Mouse (Mus musculus) myocyte (in vitro differentiated cells): ENCODE data around the gene Tm7sf3. TPM values are rescaled to one million over a fixed set of nuclear protein-coding genes. Genes with fewer than 3 reads are reported as not detected.
A peak's percentile ranks its signal among the peaks of the same experiment; 100 is the strongest.

ENCODE experiments used
- H3K27me3 ChIP-seq: one replicate; pipeline ENCODE4 v1.6.1; 2011; ENCODE audit not compliant: control insufficient read depth, insufficient read depth, insufficient read length
- H3K36me3 ChIP-seq: one replicate; pipeline ENCODE4 v1.6.1; 2011; ENCODE audit not compliant: control insufficient read depth, insufficient read depth
- H3K4me2 ChIP-seq: one replicate; pipeline ENCODE4 v1.6.1; 2011; ENCODE audit warnings: low read depth, control low read depth
- H3K4me3 ChIP-seq: one replicate; pipeline ENCODE4 v1.5.1; 2011; ENCODE audit warnings: mild to moderate bottlenecking, control low read depth, moderate library complexity
- H3K79me2 ChIP-seq: one replicate; pipeline ENCODE4 v1.6.1; 2011; ENCODE audit not compliant: control insufficient read depth, insufficient read depth
- H3ac ChIP-seq: one replicate; pipeline ENCODE4 v1.6.1; 2011; ENCODE audit not compliant: control insufficient read depth, insufficient read length
- CEBPB ChIP-seq: IDR thresholded peaks from 2 replicates; pipeline ENCODE4 v1.6.1; 2011; ENCODE audit warnings: mild to moderate bottlenecking, moderate library complexity; ENCODE audit not compliant: poor library complexity, insufficient read depth, severe bottlenecking
- E2F4 ChIP-seq: IDR thresholded peaks from one replicate; pipeline ENCODE4 v1.6.1; 2011; ENCODE audit warnings: mild to moderate bottlenecking, control low read depth, moderate library complexity; ENCODE audit not compliant: insufficient read depth
- MAX ChIP-seq: IDR thresholded peaks from one replicate; pipeline ENCODE4 v1.6.1; 2011; ENCODE audit warnings: low read depth, mild to moderate bottlenecking, control low read depth
- MYOD1 ChIP-seq, 3 experiments: IDR thresholded peaks; one replicate each; pipeline ENCODE4 v1.6.1; 2011; ENCODE audit warnings: control low read depth in 2 of 3, low read depth in 2 of 3, mild to moderate bottlenecking in 2 of 3, moderate library complexity in 1 of 3; ENCODE audit not compliant: insufficient read length in 2 of 3, control insufficient read depth in 1 of 3
- MYOG ChIP-seq, 3 experiments: IDR thresholded peaks; one replicate each; pipeline ENCODE4 v1.6.1; 2011; ENCODE audit warnings: control low read depth in 2 of 3, low read depth in 2 of 3, mild to moderate bottlenecking in 2 of 3; ENCODE audit not compliant: insufficient read length in 2 of 3, control insufficient read depth in 1 of 3, insufficient read depth in 1 of 3
- POLR2A ChIP-seq: IDR thresholded peaks from one replicate; pipeline ENCODE4 v1.6.1; 2011; ENCODE audit warnings: low read depth, mild to moderate bottlenecking, control low read depth, moderate library complexity; ENCODE audit not compliant: insufficient read length
- POLR2AphosphoS2 ChIP-seq: IDR thresholded peaks from one replicate; pipeline ENCODE4 v1.6.1; 2011; ENCODE audit warnings: low read depth, control low read depth; ENCODE audit not compliant: insufficient read length
- REST ChIP-seq: IDR thresholded peaks from one replicate; pipeline ENCODE4 v1.6.1; 2011; ENCODE audit warnings: mild to moderate bottlenecking, control low read depth, moderate library complexity; ENCODE audit not compliant: insufficient read depth, insufficient read length
- SRF ChIP-seq: IDR thresholded peaks from one replicate; pipeline ENCODE4 v1.6.1; 2011; ENCODE audit warnings: low read depth; ENCODE audit not compliant: control insufficient read depth, insufficient read length
- TCF12 ChIP-seq: IDR thresholded peaks from one replicate; pipeline ENCODE4 v1.6.1; 2011; ENCODE audit warnings: mild to moderate bottlenecking, control low read depth; ENCODE audit not compliant: poor library complexity, insufficient read depth, severe bottlenecking
- TCF3 ChIP-seq: IDR thresholded peaks from one replicate; pipeline ENCODE4 v1.6.1; 2011; ENCODE audit warnings: low read depth, control low read depth; ENCODE audit not compliant: insufficient read length
- USF1 ChIP-seq: IDR thresholded peaks from one replicate; pipeline ENCODE4 v1.6.1; 2011; ENCODE audit warnings: low read depth, mild to moderate bottlenecking, control low read depth, moderate library complexity
- polyA plus RNA-seq: library from polyadenylated mRNA; unstranded; fragments of >200 nt; fragmentation: generic; extraction: Trizol; gene quantifications from one replicate; pipeline ENCODE4 v1.2.1, GENCODE M21; 2012; ENCODE audit warnings: missing spikeins

Gene Tm7sf3
- polyA plus RNA-seq, 1 experiment, result 9.3 TPM

DNA sequence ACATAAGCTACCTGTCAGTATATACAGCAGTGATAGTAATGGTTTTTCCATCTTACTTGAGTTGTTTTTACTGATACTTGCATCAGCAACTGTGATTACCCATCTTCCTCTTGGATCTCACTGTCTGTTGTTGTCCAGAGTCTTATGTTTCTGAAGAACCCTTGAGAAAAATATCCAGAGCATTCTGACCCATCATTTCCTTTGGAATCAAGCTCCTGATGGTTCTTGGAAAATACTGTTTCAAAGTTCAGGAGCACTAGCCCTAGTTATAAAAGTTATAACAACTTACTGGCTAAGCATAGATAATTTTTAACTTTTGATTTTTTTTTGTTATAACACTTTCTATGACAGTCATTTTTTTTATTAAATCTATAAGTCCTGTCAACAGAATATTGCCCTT is 8.8 kb upstream of the Tm7sf3 start:
- Histone ChIP-seq H3K79me2 (peaks cover 16% of the 10 kb centered on the region), H3K4me3 (no peak overlapping the region), H3K27me3 (no peaks in the 10 kb centered on the region), H3K4me2 (no peak overlapping the region), H3K36me3 (peaks cover 25% of the 10 kb centered on the region), H3ac (no peak overlapping the region)
- no peak for TF ChIP-seq REST
- TF ChIP-seq POLR2A, result no peak
- TF ChIP-seq MYOG (IDR thresholded peaks at IDR 0.05; ENCODE audit: control insufficient read depth in 1 of 3, insufficient read depth in 1 of 3, insufficient read length in 2 of 3, low read depth in 2 of 3), result no peak
- no peak for TF ChIP-seq MAX
- no peak for TF ChIP-seq SRF
- no peak for TF ChIP-seq CEBPB
- no peak for TF ChIP-seq E2F4
- no peak for TF ChIP-seq POLR2AphosphoS2
- TF ChIP-seq TCF12, result no peak
- no peak for TF ChIP-seq USF1
- TF ChIP-seq MYOD1 (IDR thresholded peaks at IDR 0.05; ENCODE audit: control insufficient read depth in 1 of 3, insufficient read length in 2 of 3, low read depth in 2 of 3), result no peak
- TF ChIP-seq TCF3, result no peak

- H3ac ChIP-seq, result no peak overlapping the region
- H3K36me3 ChIP-seq, result peaks cover 25% of the 10 kb centered on the region
- no peak overlapping the region for H3K4me2 ChIP-seq
- no peak overlapping the region for H3K4me3 ChIP-seq
- no peaks in the 10 kb centered on the region for H3K27me3 ChIP-seq
- TF ChIP-seq MAX (no peak), MYOG (IDR thresholded peaks at IDR 0.05; ENCODE audit: control insufficient read depth in 1 of 3, insufficient read depth in 1 of 3, insufficient read length in 2 of 3, low read depth in 2 of 3) (no peak), POLR2AphosphoS2 (no peak)
- peaks cover 30% of the 10 kb centered on the region for H3K79me2 ChIP-seq
These were observed 7.4 kb upstream of the Tm7sf3 start for GRCm38 (mm10) chr6:146650013-146650412.

DNA sequence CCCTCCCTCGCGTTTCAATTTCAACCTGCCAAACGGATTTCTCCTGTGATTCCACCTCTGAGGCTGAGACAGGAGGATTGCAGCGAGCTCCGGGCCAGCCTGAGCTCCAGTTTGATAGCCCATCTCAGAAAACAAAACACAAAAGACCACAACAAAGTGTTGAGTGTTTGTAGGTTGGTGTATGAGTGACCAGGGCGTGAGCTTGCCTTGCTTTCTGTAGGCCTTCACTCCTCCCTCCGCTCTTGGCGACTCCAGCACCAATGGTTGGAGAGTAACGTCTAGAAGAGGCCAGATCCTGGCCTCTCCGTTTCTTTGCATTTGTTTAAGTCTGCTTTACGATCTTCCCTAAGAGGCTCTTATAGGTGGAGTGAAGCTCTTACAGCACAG is 553 bp upstream of the Tm7sf3 start:
- no peaks in the 10 kb centered on the region for H3K27me3 ChIP-seq

DNA sequence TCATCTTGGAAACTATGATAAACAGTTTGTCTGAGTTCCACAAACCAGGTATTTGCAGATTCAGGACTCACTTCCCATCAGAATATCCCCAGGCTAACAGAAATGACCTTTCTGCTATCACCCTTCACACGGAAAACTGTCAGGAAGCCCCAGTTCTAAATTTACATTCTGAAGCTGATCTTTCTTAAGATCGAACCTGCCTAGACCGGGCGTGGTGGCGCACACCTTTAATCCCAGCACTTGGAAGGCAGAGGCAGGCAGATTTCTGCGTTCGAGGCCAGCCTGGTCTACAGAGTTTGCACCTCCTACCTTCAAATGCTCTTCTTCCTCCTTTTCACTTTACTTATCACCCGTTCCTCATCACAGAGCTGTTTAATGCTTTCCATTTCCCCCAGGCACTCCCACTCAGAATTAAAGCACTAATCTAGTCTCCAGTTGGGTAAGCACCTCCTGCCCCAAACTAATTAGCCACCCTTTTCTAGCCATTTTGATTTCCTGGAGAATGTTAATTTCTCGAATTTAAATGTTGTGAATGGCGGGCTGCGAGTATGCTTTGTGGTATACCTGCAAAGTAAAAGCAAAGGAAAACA is 908 bp downstream of the Tm7sf3 start:
- TF ChIP-seq E2F4, result no peak
- TF ChIP-seq CEBPB, result no peak
- TF ChIP-seq MAX, result no peak
- TF ChIP-seq TCF12, result no peak
- no peak for TF ChIP-seq POLR2A
- no peak for TF ChIP-seq MYOG (IDR thresholded peaks at IDR 0.05; ENCODE audit: control insufficient read depth in 1 of 3, insufficient read depth in 1 of 3, insufficient read length in 2 of 3, low read depth in 2 of 3)
- no peak for TF ChIP-seq SRF
- TF ChIP-seq MYOD1 (IDR thresholded peaks at IDR 0.05; ENCODE audit: control insufficient read depth in 1 of 3, insufficient read length in 2 of 3, low read depth in 2 of 3), result no peak
- no peak for TF ChIP-seq USF1
- no peak for TF ChIP-seq POLR2AphosphoS2
- TF ChIP-seq REST, result no peak
- TF ChIP-seq TCF3, result no peak
- no peaks in the 10 kb centered on the region for H3K36me3 ChIP-seq
- H3K4me2 ChIP-seq, result peak overlapping the region; percentile 78
- H3K4me3 ChIP-seq, result peak overlapping the region; percentile 88
- peak overlapping the region; percentile 30 for H3ac ChIP-seq
- H3K79me2 ChIP-seq, result peaks cover 42% of the 10 kb centered on the region
- no peaks in the 10 kb centered on the region for H3K27me3 ChIP-seq

More for the DNA sequence above, 553 bp upstream of the Tm7sf3 start:
- H3K79me2 ChIP-seq, result peaks cover 56% of the 10 kb centered on the region
- peak overlapping the region; percentile 95 for H3K4me2 ChIP-seq
- H3K36me3 ChIP-seq, result no peaks in the 10 kb centered on the region
- peak overlapping the region; percentile 30 for H3ac ChIP-seq
- H3K4me3 ChIP-seq, result peak overlapping the region; percentile 88
- TF ChIP-seq POLR2AphosphoS2 (no peak), POLR2A (peak; percentile 17), MYOD1 (IDR thresholded peaks at IDR 0.05; ENCODE audit: control insufficient read depth in 1 of 3, insufficient read length in 2 of 3, low read depth in 2 of 3) (no peak)

DNA sequence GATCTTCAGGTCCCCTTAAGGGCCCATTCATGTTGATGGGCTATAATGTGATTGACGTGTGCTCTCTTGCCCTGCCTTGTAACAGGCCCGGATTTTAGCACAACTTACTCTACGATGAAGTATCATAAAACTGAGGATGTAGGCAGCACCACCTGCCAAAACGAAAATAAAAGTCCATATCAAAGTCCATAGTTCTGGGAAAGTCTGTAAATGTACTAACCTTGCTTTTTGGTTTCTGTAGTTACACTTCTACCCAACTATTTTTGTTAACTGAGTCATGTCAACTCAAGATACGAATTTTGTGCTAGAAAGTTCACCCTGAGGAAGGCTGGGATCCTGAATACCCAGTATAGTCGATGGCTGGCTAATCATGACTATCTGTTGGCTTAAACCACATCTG is 1.6 kb downstream of the Tm7sf3 start:
- TF ChIP-seq SRF (no peak), E2F4 (no peak)
- Histone ChIP-seq H3K4me3 (no peak overlapping the region), H3K36me3 (no peaks in the 10 kb centered on the region), H3ac (no peak overlapping the region), H3K79me2 (peaks cover 35% of the 10 kb centered on the region), H3K4me2 (no peak overlapping the region), H3K27me3 (no peaks in the 10 kb centered on the region)
